Mouse (Mus musculus) limb, embryonic 11.5 days (tissue): Measurements from ENCODE around the gene Cx3cr1. TPM values are rescaled to one million over a fixed set of nuclear protein-coding genes. Genes with fewer than 3 reads are reported as not detected.

Source experiments
- ATAC-seq: fragments of 200-750 bp; cut with Nextera tagmentation; 2 replicates; pipeline ENCODE4 v1.8.0; 2017; ENCODE audit warnings: low read depth; ENCODE audit not compliant: insufficient number of reproducible peaks, low FRiP score, low TSS enrichment
- DNase-seq: peaks from one replicate; pipeline ENCODE4 v3.0.0-alpha.2; 2015; ENCODE audit warnings: low spot score
- H3K27ac ChIP-seq: fragments of 300-500 bp; sonication (generic); replicated peaks from 2 replicates; pipeline ENCODE4 v1.5.1; 2014; ENCODE audit warnings: low read depth, mild to moderate bottlenecking, low read length
- H3K27me3 ChIP-seq: fragments of 300-500 bp; sonication (generic); 2 replicates; pipeline ENCODE4 v1.6.1; 2014; ENCODE audit warnings: mild to moderate bottlenecking, low read length, mixed read lengths; ENCODE audit not compliant: control insufficient read depth, insufficient read depth
- H3K36me3 ChIP-seq: fragments of 300-500 bp; sonication (generic); 2 replicates; pipeline ENCODE4 v1.6.1; 2014; ENCODE audit warnings: mild to moderate bottlenecking, low read length, moderate library complexity, mixed read lengths; ENCODE audit not compliant: control insufficient read depth, insufficient read depth
- H3K4me1 ChIP-seq: fragments of 300-500 bp; sonication (generic); 2 replicates; pipeline ENCODE4 v1.6.1; 2014; ENCODE audit warnings: low read length, mixed read lengths; ENCODE audit not compliant: control insufficient read depth, insufficient read depth
- H3K4me2 ChIP-seq: fragments of 300-500 bp; sonication (generic); 2 replicates; pipeline ENCODE4 v1.6.1; 2014; ENCODE audit warnings: low read depth, mild to moderate bottlenecking, moderate library complexity; ENCODE audit not compliant: severe bottlenecking
- H3K4me3 ChIP-seq: fragments of 300-500 bp; sonication (generic); 2 replicates; pipeline ENCODE4 v1.5.1; 2014; ENCODE audit warnings: low read depth, low read length
- H3K9ac ChIP-seq: fragments of 300-500 bp; sonication (generic); 2 replicates; pipeline ENCODE4 v1.6.1; 2014; ENCODE audit warnings: mild to moderate bottlenecking, low read length
- H3K9me3 ChIP-seq: fragments of 300-500 bp; sonication (generic); 2 replicates; pipeline ENCODE4 v1.6.1; 2016; ENCODE audit warnings: low read length; ENCODE audit not compliant: control insufficient read depth
- WGBS: fragments of 180-500 bp; shearing (Covaris S2); extraction: QIAGEN DNeasy Blood & Tissue Kit; methylation state at CpG from one replicate; pipeline ENCODE4 v1.1.7; 2014; 5-methylcytosine and 5-hydroxymethylcytosine counted together
- polyA plus RNA-seq: library from polyadenylated mRNA; unstranded; fragments of >200 nt; fragmentation: Nextera tagmentation; extraction: Ambion mirVana; gene quantifications from 2 replicates; pipeline ENCODE4 v1.2.1, GENCODE M21; 2014

The Cx3cr1 gene
- polyA plus RNA-seq, 1 experiment from 2014 or later: 2.5 TPM

GRCm38 (mm10) chr9:119996080-119996479 lies 73.6 kb downstream of the Cx3cr1 start:
- no peaks in the 10 kb centered on the region for H3K27me3 ChIP-seq
- no peak overlapping the region for H3K4me2 ChIP-seq
- no peaks in the 10 kb centered on the region for H3K4me1 ChIP-seq
- no peak overlapping the region for H3K27ac ChIP-seq
- WGBS: 86% methylated on average over 4 of the region's 4 CpGs
- no peak overlapping the region for H3K9ac ChIP-seq
- H3K36me3 ChIP-seq: no peaks in the 10 kb centered on the region
- ATAC-seq (no peak), DNase-seq (no peak)
- H3K4me3 ChIP-seq: no peak overlapping the region
- no peaks in the 10 kb centered on the region for H3K9me3 ChIP-seq

- no peaks in the 10 kb centered on the region for H3K36me3 ChIP-seq
- no peak overlapping the region for H3K4me2 ChIP-seq
- no peak overlapping the region for H3K27ac ChIP-seq
- H3K4me3 ChIP-seq: no peak overlapping the region
- DNase-seq: no peak
- H3K27me3 ChIP-seq: no peaks in the 10 kb centered on the region
- H3K9me3 ChIP-seq: no peaks in the 10 kb centered on the region
- no peak for ATAC-seq
- 78% methylated on average over 7 of the region's 7 CpGs for WGBS
- H3K4me1 ChIP-seq: no peaks in the 10 kb centered on the region
- H3K9ac ChIP-seq: no peak overlapping the region
Measured at GRCm38 (mm10) chr9:119994207-119994606, 75.5 kb downstream of the Cx3cr1 start.

- Histone ChIP-seq H3K4me1 (no peaks in the 10 kb centered on the region), H3K9ac (no peak overlapping the region), H3K36me3 (no peaks in the 10 kb centered on the region), H3K4me3 (no peak overlapping the region), H3K27me3 (no peaks in the 10 kb centered on the region), H3K4me2 (no peak overlapping the region), H3K27ac (no peak overlapping the region), H3K9me3 (no peaks in the 10 kb centered on the region)
- ATAC-seq: no peak
- DNase-seq: no peak
- WGBS: 83% methylated on average over 10 of the region's 10 CpGs
Measured at GRCm38 (mm10) chr9:119993092-119993844, 76.4 kb downstream of the Cx3cr1 start.

DNA sequence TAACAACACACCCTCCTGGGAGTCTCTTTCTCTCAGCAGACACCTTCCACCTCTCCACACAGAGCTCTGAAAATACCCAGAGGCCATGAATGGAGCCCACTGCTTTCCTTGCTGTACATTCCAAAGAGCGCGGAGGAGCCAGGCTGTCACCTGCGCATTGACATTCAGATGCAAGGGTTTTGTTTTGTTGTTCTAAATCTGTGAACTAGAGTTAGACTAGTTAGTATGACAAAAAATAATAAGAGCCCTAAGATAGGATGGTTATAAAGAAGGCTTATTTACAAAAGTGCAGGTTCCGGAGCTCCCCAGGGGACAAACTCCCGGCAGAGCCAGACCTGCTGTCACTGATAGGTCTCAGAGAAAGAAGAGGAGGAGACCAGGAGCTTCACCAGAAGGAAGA lies 78.4 kb downstream of the Cx3cr1 start:
- Histone ChIP-seq H3K9ac (no peak overlapping the region), H3K27me3 (no peaks in the 10 kb centered on the region), H3K27ac (no peak overlapping the region), H3K4me1 (no peaks in the 10 kb centered on the region), H3K36me3 (no peaks in the 10 kb centered on the region), H3K4me3 (no peak overlapping the region), H3K4me2 (no peak overlapping the region), H3K9me3 (no peaks in the 10 kb centered on the region)
- no peak for DNase-seq
- 31% methylated on average over 5 of the region's 5 CpGs for WGBS
- ATAC-seq: no peak

- H3K9ac ChIP-seq: no peak overlapping the region
- H3K4me1 ChIP-seq: peaks cover 11% of the 10 kb centered on the region
- H3K4me3 ChIP-seq: no peak overlapping the region
- no peak overlapping the region for H3K27ac ChIP-seq
- ATAC-seq (no peak), DNase-seq (no peak)
- no peaks in the 10 kb centered on the region for H3K36me3 ChIP-seq
- H3K27me3 ChIP-seq: no peaks in the 10 kb centered on the region
- H3K9me3 ChIP-seq: no peaks in the 10 kb centered on the region
- no peak overlapping the region for H3K4me2 ChIP-seq
- WGBS: 35% methylated on average over 7 of the region's 7 CpGs
Measured at GRCm38 (mm10) chr9:119988304-119988703, 81.4 kb downstream of the Cx3cr1 start.

DNA sequence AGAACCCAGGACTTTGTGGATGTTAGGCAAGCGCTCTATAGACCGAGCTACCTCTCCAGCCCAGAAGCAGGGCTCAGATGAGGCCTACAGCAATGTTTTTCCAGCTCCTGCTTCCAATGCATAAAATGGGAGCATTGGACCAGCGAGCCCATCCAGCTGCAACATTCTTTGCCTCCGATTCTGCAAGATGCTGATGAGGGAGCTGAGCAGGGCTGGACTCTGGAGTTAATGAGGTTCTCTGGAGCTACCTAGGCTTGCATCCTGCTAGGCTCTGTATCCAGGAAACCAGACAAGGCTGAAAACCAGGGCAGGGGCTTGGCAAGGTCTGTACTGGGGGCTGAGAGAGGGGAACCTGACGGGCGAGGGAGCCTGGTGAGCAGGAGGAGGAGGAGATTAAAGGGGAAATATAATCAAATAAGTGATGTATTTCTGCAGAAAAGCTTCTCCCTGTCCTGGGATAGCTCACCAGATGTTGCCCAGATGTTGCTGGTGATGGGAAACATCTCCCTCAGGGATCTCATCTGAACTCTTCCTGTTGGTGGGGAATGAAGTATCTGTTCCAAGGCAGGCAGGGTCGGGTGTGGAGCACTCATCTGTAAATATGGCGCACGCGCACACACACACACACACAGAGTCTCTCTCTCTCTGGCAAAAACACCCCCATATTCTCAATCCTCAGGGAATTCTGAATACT lies 83.7 kb downstream of the Cx3cr1 start:
- no peak for DNase-seq
- H3K36me3 ChIP-seq: no peaks in the 10 kb centered on the region
- 67% methylated on average over 10 of the region's 10 CpGs for WGBS
- no peak overlapping the region for H3K9ac ChIP-seq
- ATAC-seq: no peak
- no peak overlapping the region for H3K4me3 ChIP-seq
- H3K27me3 ChIP-seq: no peaks in the 10 kb centered on the region
- H3K4me2 ChIP-seq: no peak overlapping the region
- H3K4me1 ChIP-seq: peaks cover 31% of the 10 kb centered on the region
- H3K9me3 ChIP-seq: no peaks in the 10 kb centered on the region
- no peak overlapping the region for H3K27ac ChIP-seq

- H3K4me1 ChIP-seq: peaks cover 43% of the 10 kb centered on the region
- DNase-seq: peak; percentile 41
Measured at GRCm38 (mm10) chr9:119984536-119985011, 85.1 kb downstream of the Cx3cr1 start, which contains the start of gene Csrnp1. Gene Csrnp1 (minus strand): TSS chr9:119984658.

DNA sequence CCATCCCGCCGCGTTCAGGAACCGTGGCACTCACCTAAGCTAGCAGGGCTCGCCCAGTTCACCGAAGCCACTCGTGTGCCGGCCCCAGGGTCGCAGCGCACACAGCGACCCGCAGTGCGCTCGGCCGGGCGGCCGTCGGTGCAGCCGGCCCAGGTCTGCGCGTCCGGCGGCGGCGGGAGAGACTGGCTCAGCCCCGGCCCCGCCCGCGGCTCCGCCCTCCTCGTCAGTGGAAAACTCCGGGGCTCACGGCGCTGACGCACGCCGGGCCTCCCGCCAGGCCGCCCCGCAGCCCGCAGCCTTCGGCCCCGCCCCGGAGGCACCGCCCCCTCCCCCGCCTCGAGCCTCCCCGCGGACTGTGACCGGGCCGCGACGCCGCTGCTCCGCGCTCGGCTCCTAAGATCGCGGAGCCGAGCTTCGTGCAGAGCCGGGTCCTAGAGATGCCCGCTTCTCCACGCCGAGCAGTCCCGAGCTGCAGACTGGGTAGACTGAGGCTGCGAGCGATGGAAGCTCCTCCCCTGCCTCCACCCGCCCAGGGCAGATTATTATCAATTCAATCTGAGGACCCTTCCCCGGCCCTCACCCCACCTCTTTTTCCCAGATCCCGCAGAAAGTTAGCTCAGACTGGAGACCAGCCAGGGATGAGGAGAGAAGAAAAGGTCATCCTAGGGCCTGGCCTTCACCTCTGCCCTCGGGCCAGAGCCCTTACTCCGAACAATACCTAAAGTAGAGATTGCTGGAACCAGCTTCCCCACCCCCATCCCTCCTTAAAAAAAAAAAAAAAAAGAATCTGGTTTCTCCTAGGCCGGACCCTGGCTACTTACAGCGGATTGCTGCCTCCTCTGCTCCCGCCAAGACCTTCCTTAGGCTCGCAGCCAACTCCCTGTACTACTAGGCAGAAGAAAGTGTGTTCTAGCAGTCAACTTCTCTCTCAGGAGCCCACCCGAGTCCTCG lies 85.8 kb downstream of the Cx3cr1 start:
- no peaks in the 10 kb centered on the region for H3K9me3 ChIP-seq
- no peak overlapping the region for H3K27ac ChIP-seq
- under 1% methylated on average over 78 of the region's 79 CpGs for WGBS
- H3K9ac ChIP-seq: peak overlapping the region; percentile 46
- no peaks in the 10 kb centered on the region for H3K36me3 ChIP-seq
- H3K27me3 ChIP-seq: no peaks in the 10 kb centered on the region
- H3K4me3 ChIP-seq: peak overlapping the region; percentile 64
- peak overlapping the region; percentile 96 for H3K4me2 ChIP-seq
- peak; percentile 50 for ATAC-seq
- peak; percentile 83 for DNase-seq
- H3K4me1 ChIP-seq: peaks cover 46% of the 10 kb centered on the region

More at GRCm38 (mm10) chr9:119984536-119985011, 85.1 kb downstream of the Cx3cr1 start, which contains the start of gene Csrnp1:
- Histone ChIP-seq H3K27ac (no peak within 1 kb of the TSS), H3K9me3 (no peaks in the 10 kb centered on the region), H3K9ac (peak within 1 kb of the TSS; percentile 46), H3K27me3 (no peaks in the 10 kb centered on the region), H3K4me2 (peak within 1 kb of the TSS; percentile 96), H3K4me3 (peak within 1 kb of the TSS; percentile 64), H3K36me3 (no peaks in the 10 kb centered on the region)
- no peak for ATAC-seq
- WGBS: 10% methylated on average over 14 of the region's 14 CpGs
